Mouse (Mus musculus) megakaryocyte, embryonic 14.5 days (primary cell): ENCODE measurements around the gene Fam181a. TPM values are rescaled to one million over a fixed set of nuclear protein-coding genes. Genes with fewer than 3 reads are reported as not detected.

Experiments
- H3K27me3 ChIP-seq: replicated peaks from 2 replicates; pipeline ENCODE3; 2012; ENCODE audit warnings: inconsistent platforms
- H3K36me3 ChIP-seq: replicated peaks from 2 replicates; pipeline ENCODE3; 2012; ENCODE audit warnings: low read length, inconsistent platforms, mixed read lengths
- H3K4me1 ChIP-seq: 2 replicates; pipeline ENCODE4 v1.6.1; 2012; ENCODE audit warnings: inconsistent platforms
- H3K4me3 ChIP-seq: replicated peaks from 2 replicates; pipeline ENCODE3; 2012; ENCODE audit warnings: moderate library complexity, mild to moderate bottlenecking, inconsistent platforms
- H3K9me3 ChIP-seq: 2 replicates; pipeline ENCODE4 v1.6.1; 2012; ENCODE audit warnings: inconsistent platforms
- FLI1 ChIP-seq: IDR thresholded peaks from 2 replicates; pipeline ENCODE4 v1.6.1; 2012; ENCODE audit warnings: low read length, inconsistent platforms, mixed read lengths
- GATA1 ChIP-seq: IDR thresholded peaks from 3 replicates; pipeline ENCODE4 v1.6.1; 2012; ENCODE audit warnings: mixed read lengths, low read length, inconsistent platforms, borderline replicate concordance
- polyA plus RNA-seq: library from polyadenylated mRNA; stranded (reverse); fragments of >175 nt; gene quantifications from 2 replicates; pipeline ENCODE4 v1.2.3, GENCODE M21; 2012; ENCODE audit warnings: low replicate concordance; ENCODE audit not compliant: insufficient read depth

Gene Fam181a
- polyA plus RNA-seq, 1 experiment, result not detected

- Histone ChIP-seq H3K4me3 (no peak overlapping the region), H3K36me3 (no peaks in the 10 kb centered on the region), H3K27me3 (peaks cover 45% of the 10 kb centered on the region), H3K4me1 (peaks cover 6% of the 10 kb centered on the region), H3K9me3 (peaks cover 14% of the 10 kb centered on the region; the same call in 1 of the 2 replicates)
- TF ChIP-seq FLI1 (no peak), GATA1 (no peak)
These were observed 37.7 kb downstream of the Fam181a start for GRCm38 (mm10) chr12:103348506-103348905.

- Histone ChIP-seq H3K4me3 (no peak overlapping the region), H3K4me1 (no peaks in the 10 kb centered on the region), H3K9me3 (peaks cover 14% of the 10 kb centered on the region; the same call in 1 of the 2 replicates), H3K36me3 (no peaks in the 10 kb centered on the region), H3K27me3 (peaks cover 47% of the 10 kb centered on the region)
- TF ChIP-seq GATA1, result no peak
- TF ChIP-seq FLI1, result no peak
These were observed 42.0 kb downstream of the Fam181a start for GRCm38 (mm10) chr12:103352735-103353134.

GRCm38 (mm10) chr12:103353538-103353937, 42.8 kb downstream of the Fam181a start:
- H3K36me3 ChIP-seq, result no peaks in the 10 kb centered on the region
- peaks cover 44% of the 10 kb centered on the region for H3K27me3 ChIP-seq
- peaks cover 14% of the 10 kb centered on the region; the same call in 1 of the 2 replicates for H3K9me3 ChIP-seq
- no peak overlapping the region for H3K4me3 ChIP-seq
- no peaks in the 10 kb centered on the region for H3K4me1 ChIP-seq
- TF ChIP-seq GATA1 (no peak), FLI1 (no peak)

- TF ChIP-seq GATA1 (no peak), FLI1 (no peak)
- H3K4me3 ChIP-seq, result no peak within 1 kb of the TSS
- H3K27me3 ChIP-seq, result peaks cover 50% of the 10 kb centered on the region
- H3K4me1 ChIP-seq, result peaks cover 3% of the 10 kb centered on the region; the same call in 1 of the 2 replicates
- H3K9me3 ChIP-seq, result peaks cover 11% of the 10 kb centered on the region; the same call in 1 of the 2 replicates
- no peaks in the 10 kb centered on the region for H3K36me3 ChIP-seq
These were observed 45.1 kb downstream of the Fam181a start, which contains the start of gene Asb2 for GRCm38 (mm10) chr12:103355746-103356414. Asb2 (minus strand) TSS chr12:103356001.

GRCm38 (mm10) chr12:103356415-103356748, 45.6 kb downstream of the Fam181a start:
- Histone ChIP-seq H3K27me3 (peaks cover 50% of the 10 kb centered on the region), H3K9me3 (peaks cover 6% of the 10 kb centered on the region; the same call in 1 of the 2 replicates), H3K4me1 (peaks cover 4% of the 10 kb centered on the region; the same call in 1 of the 2 replicates), H3K4me3 (no peak overlapping the region), H3K36me3 (no peaks in the 10 kb centered on the region)
- no peak for TF ChIP-seq FLI1
- no peak for TF ChIP-seq GATA1

- Histone ChIP-seq H3K27me3 (peaks cover 57% of the 10 kb centered on the region), H3K9me3 (no peaks in the 10 kb centered on the region), H3K36me3 (no peaks in the 10 kb centered on the region), H3K4me3 (no peak overlapping the region), H3K4me1 (peaks cover 4% of the 10 kb centered on the region; the same call in 1 of the 2 replicates)
- TF ChIP-seq FLI1, result no peak
- no peak for TF ChIP-seq GATA1
These were observed 47.4 kb downstream of the Fam181a start for GRCm38 (mm10) chr12:103358216-103358615.

- peaks cover 4% of the 10 kb centered on the region; the same call in 1 of the 2 replicates for H3K4me1 ChIP-seq
- TF ChIP-seq FLI1, result no peak
- no peak for TF ChIP-seq GATA1
- H3K27me3 ChIP-seq, result peaks cover 56% of the 10 kb centered on the region
These were observed 48.4 kb downstream of the Fam181a start for GRCm38 (mm10) chr12:103358951-103359801.

GRCm38 (mm10) chr12:103360812-103361211, 50.0 kb downstream of the Fam181a start:
- H3K4me3 ChIP-seq, result no peak overlapping the region
- H3K36me3 ChIP-seq, result no peaks in the 10 kb centered on the region
- H3K9me3 ChIP-seq, result no peaks in the 10 kb centered on the region
- peaks cover 56% of the 10 kb centered on the region for H3K27me3 ChIP-seq
- TF ChIP-seq FLI1 (no peak), GATA1 (no peak)
- H3K4me1 ChIP-seq, result peaks cover 4% of the 10 kb centered on the region; the same call in 1 of the 2 replicates

More at GRCm38 (mm10) chr12:103358951-103359801, 48.4 kb downstream of the Fam181a start:
- Histone ChIP-seq H3K36me3 (no peaks in the 10 kb centered on the region), H3K4me3 (no peak overlapping the region), H3K9me3 (no peaks in the 10 kb centered on the region)

- H3K4me1 ChIP-seq, result peaks cover 4% of the 10 kb centered on the region; the same call in 1 of the 2 replicates
- H3K36me3 ChIP-seq, result no peaks in the 10 kb centered on the region
- peaks cover 57% of the 10 kb centered on the region for H3K27me3 ChIP-seq
- TF ChIP-seq GATA1 (no peak), FLI1 (no peak)
- no peak overlapping the region for H3K4me3 ChIP-seq
- no peaks in the 10 kb centered on the region for H3K9me3 ChIP-seq
These were observed 50.9 kb downstream of the Fam181a start for GRCm38 (mm10) chr12:103361539-103362307.

GRCm38 (mm10) chr12:103362336-103362735, 51.6 kb downstream of the Fam181a start:
- peaks cover 63% of the 10 kb centered on the region for H3K27me3 ChIP-seq
- TF ChIP-seq GATA1 (no peak), FLI1 (no peak)
- no peaks in the 10 kb centered on the region for H3K9me3 ChIP-seq
- H3K4me1 ChIP-seq, result peaks cover 4% of the 10 kb centered on the region; the same call in 1 of the 2 replicates
- H3K4me3 ChIP-seq, result no peak overlapping the region
- no peaks in the 10 kb centered on the region for H3K36me3 ChIP-seq

Other genes starting within 250 kb of the Fam181a start
- not detected in 2 replicates for gene Prima1, start 68.8 kb upstream of the Fam181a start, polyA plus RNA-seq
- 1.7 TPM in 1 of 2 replicates, not detected in the other for gene Asb2, start 45.0 kb downstream of the Fam181a start, polyA plus RNA-seq
- 0.66 and 0.79 TPM in 2 replicates for gene Otub2, start 77.7 kb downstream of the Fam181a start, polyA plus RNA-seq
- 0.28 TPM in 1 of 2 replicates, not detected in the other for gene 9330161L09Rik, start 96.8 kb downstream of the Fam181a start, polyA plus RNA-seq
- 8.3 and 20.3 TPM in 2 replicates for gene Ddx24, start 114.9 kb downstream of the Fam181a start, polyA plus RNA-seq
- gene Ifi27, start 123.2 kb downstream of the Fam181a start, polyA plus RNA-seq, result 4.1 TPM in 1 of 2 replicates, not detected in the other
- gene Ifi27l2a, start 132.7 kb downstream of the Fam181a start, polyA plus RNA-seq, result 26.7 TPM in 1 of 2 replicates, not detected in the other
- gene Ifi27l2b, start 146.2 kb downstream of the Fam181a start, polyA plus RNA-seq, result not detected in 2 replicates
- gene Ppp4r4, start 221.3 kb downstream of the Fam181a start, polyA plus RNA-seq, result not detected in 2 replicates